Mouse (Mus musculus) midbrain, embryonic 14.5 days (tissue): ENCODE data around the gene Pak3. TPM values are rescaled to one million over a fixed set of nuclear protein-coding genes. Genes with fewer than 3 reads are reported as not detected.

Experiments
- ATAC-seq: fragments of 200-750 bp; cut with Nextera tagmentation; 2 replicates; pipeline ENCODE4 v1.8.0; 2017; ENCODE audit warnings: moderate number of reproducible peaks, moderate library complexity; ENCODE audit not compliant: low FRiP score, low TSS enrichment
- DNase-seq: peaks from one replicate; pipeline ENCODE4 v3.0.0-alpha.2; 2015
- H3K27ac ChIP-seq: fragments of 300-500 bp; sonication (generic); replicated peaks from 2 replicates; pipeline ENCODE4 v1.5.1; 2014; ENCODE audit warnings: mild to moderate bottlenecking, low read depth, low read length, moderate library complexity
- H3K27me3 ChIP-seq: fragments of 300-500 bp; sonication (generic); 2 replicates; pipeline ENCODE4 v1.6.1; 2014; ENCODE audit warnings: low read length, control low read depth, mixed read lengths; ENCODE audit not compliant: control insufficient read depth, insufficient read depth
- H3K36me3 ChIP-seq: fragments of 300-500 bp; sonication (generic); 2 replicates; pipeline ENCODE4 v1.6.1; 2014; ENCODE audit warnings: low read length, control low read depth; ENCODE audit not compliant: control insufficient read depth, insufficient read depth
- H3K4me1 ChIP-seq: fragments of 300-500 bp; sonication (generic); 2 replicates; pipeline ENCODE4 v1.6.1; 2014; ENCODE audit warnings: mild to moderate bottlenecking, antibody characterized with exemption, low read length, control low read depth; ENCODE audit not compliant: control insufficient read depth, insufficient read depth
- H3K4me2 ChIP-seq: fragments of 300-500 bp; sonication (generic); 2 replicates; pipeline ENCODE4 v1.6.1; 2014; ENCODE audit warnings: mild to moderate bottlenecking, low read length, moderate library complexity
- H3K4me3 ChIP-seq: fragments of 300-500 bp; sonication (generic); replicated peaks from 2 replicates; pipeline ENCODE4 v1.5.1; 2014; ENCODE audit warnings: low read depth, low read length
- H3K9ac ChIP-seq: fragments of 300-500 bp; sonication (generic); replicated peaks from 2 replicates; pipeline ENCODE4 v1.6.1; 2014; ENCODE audit warnings: mild to moderate bottlenecking, low read length, moderate library complexity
- H3K9me3 ChIP-seq: fragments of 300-500 bp; sonication (generic); 2 replicates; pipeline ENCODE4 v1.6.1; 2016; ENCODE audit warnings: low read length, control low read depth, mixed read lengths; ENCODE audit not compliant: control insufficient read depth
- WGBS: fragments of 180-500 bp; shearing (Covaris S2); extraction: QIAGEN DNeasy Blood & Tissue Kit; methylation state at CpG from one replicate; pipeline ENCODE4 v1.1.7; 2014; 5-methylcytosine and 5-hydroxymethylcytosine counted together
- microRNA-seq: library from miRNA; unstranded; fragments of <30 nt; microRNA quantifications from one replicate; pipeline ENCODE4, GENCODE M21; 2016
- polyA plus RNA-seq: library from polyadenylated mRNA; unstranded; fragments of >200 nt; fragmentation: Nextera tagmentation; extraction: Ambion mirVana; gene quantifications from 2 replicates; pipeline ENCODE4 v1.2.1, GENCODE M21; 2014

Gene Pak3
- polyA plus RNA-seq, 1 experiment from 2014 or later: 249 TPM

- no peak for ATAC-seq
- Histone ChIP-seq H3K9me3 (no peaks in the 10 kb centered on the region), H3K4me3 (no peak within 1 kb of the TSS), H3K4me1 (no peaks in the 10 kb centered on the region), H3K4me2 (no peak within 1 kb of the TSS), H3K36me3 (no peaks in the 10 kb centered on the region), H3K27me3 (no peaks in the 10 kb centered on the region), H3K9ac (no peak within 1 kb of the TSS), H3K27ac (no peak within 1 kb of the TSS)
- no peak for DNase-seq
- WGBS: 53% methylated on average over 4 of the region's 4 CpGs
These were observed 308.8 kb downstream of the Pak3 start, which contains the start of gene Capn6 for GRCm38 (mm10) chrX:143827212-143827611. TSS of gene Capn6 (minus strand) at chrX:143827414.

- Histone ChIP-seq H3K27me3 (no peaks in the 10 kb centered on the region), H3K27ac (no peak overlapping the region), H3K4me3 (no peak overlapping the region), H3K36me3 (no peaks in the 10 kb centered on the region), H3K9ac (no peak overlapping the region), H3K4me2 (no peak overlapping the region), H3K4me1 (no peaks in the 10 kb centered on the region), H3K9me3 (no peaks in the 10 kb centered on the region)
- WGBS: 79% methylated on average over 3 of the region's 3 CpGs
- DNase-seq (no peak), ATAC-seq (no peak)
These were observed 328.2 kb downstream of the Pak3 start for GRCm38 (mm10) chrX:143846637-143847036.

Small RNAs within 50 kb of the gene (microRNA-seq; reads per million reads assigned to microRNA genes)
- not detected for gene Gm47298

Other genes starting within 250 kb of the Pak3 start
- gene Chrdl1, start 124.3 kb upstream of the Pak3 start, polyA plus RNA-seq: 2.7 and 6.9 TPM in 2 replicates